Mouse (Mus musculus) liver, embryonic 14.5 days (tissue): ENCODE data around the gene Dnajb6.

ENCODE experiments used
- CTCF ChIP-seq: IDR thresholded peaks from 2 replicates; pipeline ENCODE4 v1.5.1; 2016; ENCODE audit warnings: antibody characterized with exemption, low read depth, control low read depth
- EP300 ChIP-seq: IDR thresholded peaks from 2 replicates; pipeline ENCODE4 v1.6.1; 2016; ENCODE audit warnings: antibody characterized with exemption, low read depth

DNA sequence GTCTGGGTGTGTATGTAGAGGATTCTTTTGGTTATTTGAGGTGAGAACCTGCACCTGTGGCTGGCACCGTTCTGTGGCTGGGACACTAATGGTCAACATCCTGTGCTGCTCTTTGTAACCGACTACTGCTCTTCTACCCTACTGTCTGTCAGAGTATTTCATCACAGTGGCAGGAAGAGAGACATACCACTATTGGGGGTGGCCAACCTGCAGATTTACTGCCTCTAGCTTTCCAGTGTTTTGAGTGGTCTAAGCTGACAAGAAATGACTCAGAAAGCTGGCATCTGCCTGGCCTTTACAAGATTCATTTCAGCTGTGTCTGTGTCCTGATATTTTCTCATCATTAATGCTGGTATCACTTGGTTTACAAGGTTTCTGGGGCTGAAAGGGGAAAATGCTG, 36.5 kb downstream of the Dnajb6 start:
- no peak for TF ChIP-seq CTCF
- no peak for TF ChIP-seq EP300
